In genomic region chr2:163564646-163565045, GRCm38 (mm10) we compare ENCODE assay signal across 10 mouse cellular contexts. TPM values are rescaled to one million over a fixed set of nuclear protein-coding genes. Genes with fewer than 3 reads are reported as not detected.
DNase-seq lines count a peak whose midpoint lies in the region; ATAC-seq and TF ChIP-seq lines count a peak whose summit lies in the region.
"Had no signal": no experiment of that assay in that cellular context is flagged by ENCODE, and none has a peak within 500 bp of the region (broad histone marks: within the 10 kb centered on the region; RNA-seq: fewer than 3 reads in every experiment).

No protein-coding gene starts in this region.

- no peaks in the 10 kb centered on the region for H3K36me3 ChIP-seq in embryonic facial prominence, embryonic 11.5 days (replicated peaks; ENCODE audit: control insufficient read depth, insufficient read depth, low read depth, low read length)
- H3K36me3 ChIP-seq in stomach, postnatal 0 days (ENCODE audit: control insufficient read depth, insufficient read depth, low read length), result no peaks in the 10 kb centered on the region
- H3K36me3 ChIP-seq: limb, embryonic 15.5 days; midbrain, embryonic 15.5 days had no signal

- no peaks in the 10 kb centered on the region for H3K4me1 ChIP-seq in embryonic facial prominence, embryonic 11.5 days (ENCODE audit: control insufficient read depth, insufficient read depth, low read length)
- no peaks in the 10 kb centered on the region for H3K4me1 ChIP-seq in stomach, postnatal 0 days (replicated peaks; ENCODE audit: control insufficient read depth, insufficient read depth)
- H3K4me1 ChIP-seq: limb, embryonic 15.5 days; midbrain, embryonic 15.5 days had no signal

- H3K4me3 ChIP-seq in embryonic facial prominence, embryonic 11.5 days (ENCODE audit: low read depth, low read length), result no peak overlapping the region
- H3K4me3 ChIP-seq in stomach, postnatal 0 days (ENCODE audit: low read depth, low read length), result no peak overlapping the region
- H3K4me3 ChIP-seq: gastrocnemius, adult 2 months; limb, embryonic 15.5 days; midbrain, embryonic 15.5 days had no signal

- ATAC-seq in embryonic facial prominence, embryonic 11.5 days (replicated peaks; ENCODE audit: insufficient number of reproducible peaks, low FRiP score, low TSS enrichment, low read depth), result no peak
- ATAC-seq in stomach, postnatal 0 days (ENCODE audit: low FRiP score, low TSS enrichment), result no peak
- ATAC-seq: midbrain, embryonic 15.5 days had no signal

- WGBS in embryonic facial prominence, embryonic 11.5 days, result 33% methylated on average over 8 of the region's 8 CpGs
- WGBS in stomach, postnatal 0 days, result 23% methylated on average over 8 of the region's 8 CpGs

- H3K9ac ChIP-seq in embryonic facial prominence, embryonic 11.5 days (replicated peaks; ENCODE audit: low read length), result no peak overlapping the region
- H3K9ac ChIP-seq in stomach, postnatal 0 days (ENCODE audit: low read length), result no peak overlapping the region
- H3K9ac ChIP-seq: limb, embryonic 15.5 days; midbrain, embryonic 15.5 days had no signal

- no peak for TF ChIP-seq EP300 in stomach, postnatal 0 days (optimal IDR thresholded peaks at IDR 0.05)

- no peak overlapping the region for H3K27ac ChIP-seq in embryonic facial prominence, embryonic 11.5 days (replicated peaks; ENCODE audit: low read depth, low read length)
- H3K27ac ChIP-seq in stomach, postnatal 0 days (replicated peaks), result no peak overlapping the region
- H3K27ac ChIP-seq: gastrocnemius, adult 2 months; limb, embryonic 15.5 days; midbrain, embryonic 15.5 days had no signal

- intact Hi-C loops in left cerebral cortex, postnatal 14 days (cut with DNase I), result no loop called here

- peak; percentile 43 for DNase-seq in kidney, adult 9 months
- no peak for DNase-seq in kidney, adult 8-10 months
- DNase-seq in urinary bladder, postnatal 25 days (ENCODE audit: low spot score), result peak; percentile 23
- no peak for DNase-seq in urinary bladder, postnatal 10 days (ENCODE audit: low spot score)
- DNase-seq in embryonic facial prominence, embryonic 11.5 days (ENCODE audit: low spot score), result peak; percentile 75
- no peak for DNase-seq in stomach, postnatal 0 days (ENCODE audit: low spot score)
- DNase-seq in left cerebral cortex, postnatal 14 days (ENCODE audit: low spot score in 2 of 2), result no peak
- DNase-seq: gastrocnemius, adult 2 months had no signal

- no peak for TF ChIP-seq CTCF in stomach, postnatal 0 days (IDR thresholded peaks at IDR 0.05; ENCODE audit: low read depth)

- no peaks in the 10 kb centered on the region for H3K27me3 ChIP-seq in embryonic facial prominence, embryonic 11.5 days (ENCODE audit: control insufficient read depth, insufficient read depth, low read length)
- H3K27me3 ChIP-seq in stomach, postnatal 0 days (ENCODE audit: control insufficient read depth, insufficient read depth, low read length), result no peaks in the 10 kb centered on the region
- H3K27me3 ChIP-seq: limb, embryonic 15.5 days; midbrain, embryonic 15.5 days had no signal

- no peak overlapping the region for H3K4me2 ChIP-seq in embryonic facial prominence, embryonic 11.5 days (ENCODE audit: low read depth, low read length)
- no peak overlapping the region for H3K4me2 ChIP-seq in stomach, postnatal 0 days (replicated peaks; ENCODE audit: low read depth)
- H3K4me2 ChIP-seq: limb, embryonic 15.5 days; midbrain, embryonic 15.5 days had no signal

- H3K9me3 ChIP-seq in embryonic facial prominence, embryonic 11.5 days (replicated peaks; ENCODE audit: control insufficient read depth, low read length), result no peaks in the 10 kb centered on the region
- no peaks in the 10 kb centered on the region for H3K9me3 ChIP-seq in stomach, postnatal 0 days (ENCODE audit: control insufficient read depth, low read length)
- H3K9me3 ChIP-seq: limb, embryonic 15.5 days; midbrain, embryonic 15.5 days had no signal

RNA-seq across cellular contexts. Expression of gene Ttpal, which starts 37.5 kb away (rescaled TPM):
- polyA plus RNA-seq in embryonic facial prominence, embryonic 11.5 days (2014; fragmentation: Nextera tagmentation; extraction: Ambion mirVana), result 45.3 and 47.2 TPM in 2 replicates
- 19.9 and 20.8 TPM in 2 replicates for polyA plus RNA-seq in stomach, postnatal 0 days (2015; fragmentation: Nextera tagmentation; extraction: Ambion mirVana)
- total RNA-seq in left cerebral cortex, postnatal 14 days (2021), result 10 to 100 TPM; 66.7 to 70.6 TPM

RNA-seq across cellular contexts. Expression of gene Hnf4a, which starts 58.0 kb away (rescaled TPM):
- not detected in 2 replicates for polyA plus RNA-seq in embryonic facial prominence, embryonic 11.5 days (2014; fragmentation: Nextera tagmentation; extraction: Ambion mirVana)
- 24.2 and 27.7 TPM in 2 replicates for polyA plus RNA-seq in stomach, postnatal 0 days (2015; fragmentation: Nextera tagmentation; extraction: Ambion mirVana)
- total RNA-seq in left cerebral cortex, postnatal 14 days (2021), result not detected
- total RNA-seq: gastrocnemius, adult 2 months had no signal
- polyA plus RNA-seq: midbrain, embryonic 15.5 days had no signal

Comparison
In these comparisons a context has a peak if more than half of its experiments do, and no peak if none do; other contexts are left out.
1. DNase-seq: peak in kidney, adult 9 months (single experiment), urinary bladder, postnatal 25 days (single experiment) and embryonic facial prominence, embryonic 11.5 days (single experiment); none in kidney, adult 8-10 months (0 of 2), urinary bladder, postnatal 10 days (single experiment), stomach, postnatal 0 days (single experiment) and left cerebral cortex, postnatal 14 days (0 of 2).
2. RNA of gene Hnf4a, which starts 58.0 kb away (polyA plus RNA-seq): 24.2 to 27.7 TPM in stomach, postnatal 0 days; not detected in embryonic facial prominence, embryonic 11.5 days; every median in the first group is over 10 times any median in the second.